Mouse (Mus musculus): ENCODE results near the gene Ykt6. TPM values are rescaled to one million over a fixed set of nuclear protein-coding genes. Genes with fewer than 3 reads are reported as not detected.
"Not testable (repeated sequence)": the region's sequence is repeated elsewhere in the genome, so short reads cannot be mapped to it uniquely, and the experiment has no call there.

The Ykt6 gene
- total RNA-seq (2021), result 10 to 100 TPM; 82.9 to 87.6 TPM

- intact Hi-C loops (cut with DNase I), result loop anchor here (2.0 kb wide), 1 partner anchor 77 kb away; the partner anchor contains the start of gene Pold2
- DNase-seq (ENCODE audit: low spot score in 2 of 2), result peak; percentile 95 to 97
Measured at GRCm38 (mm10) chr11:5955546-5956276, at the start of gene Ykt6. TSS of gene Ykt6 (plus strand) at chr11:5955693.

DNA sequence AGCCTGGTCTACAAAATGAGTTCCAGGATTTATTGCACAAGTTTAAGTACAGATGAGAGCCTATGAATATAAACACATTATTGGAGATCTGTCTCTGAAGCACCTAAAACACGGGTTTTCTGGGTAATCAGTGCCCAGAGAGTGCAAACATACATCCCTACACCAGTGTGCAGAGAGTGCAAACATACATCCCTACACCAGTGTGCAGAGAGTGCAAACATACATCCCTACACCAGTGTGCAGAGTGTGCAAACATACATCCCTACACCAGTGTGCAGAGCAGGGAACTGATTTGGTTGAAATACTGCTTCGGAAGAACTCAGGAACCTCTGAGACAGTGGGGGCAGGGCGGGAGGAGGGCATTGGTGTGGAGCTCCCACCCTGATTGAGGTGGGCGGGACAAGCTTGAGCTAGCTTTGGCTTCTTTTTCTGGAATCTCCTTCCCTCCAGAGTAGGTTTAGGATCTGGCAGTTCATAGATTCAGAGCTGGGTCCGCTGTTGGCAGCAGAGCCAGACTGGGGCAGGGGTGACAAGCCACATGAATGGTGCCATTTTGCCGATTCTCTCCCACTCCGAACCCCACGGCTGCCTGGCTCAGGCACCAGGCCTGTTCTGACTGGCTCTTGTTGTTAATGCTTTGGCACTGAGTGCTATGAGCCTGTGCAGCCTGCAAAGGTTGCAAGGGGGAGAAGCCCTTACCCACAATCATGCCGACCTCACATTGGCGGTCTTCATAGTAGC, 49.5 kb upstream of the Ykt6 start:
- intact Hi-C loops (cut with DNase I), result no loop called here
- peak in 1 of 2 experiments; percentile 42 for DNase-seq (ENCODE audit: low spot score in 2 of 2)

GRCm38 (mm10) chr11:5907096-5907495, 48.4 kb upstream of the Ykt6 start:
- intact Hi-C loops (cut with DNase I), result no loop called here
- DNase-seq (ENCODE audit: low spot score in 2 of 2), result no peak

DNA sequence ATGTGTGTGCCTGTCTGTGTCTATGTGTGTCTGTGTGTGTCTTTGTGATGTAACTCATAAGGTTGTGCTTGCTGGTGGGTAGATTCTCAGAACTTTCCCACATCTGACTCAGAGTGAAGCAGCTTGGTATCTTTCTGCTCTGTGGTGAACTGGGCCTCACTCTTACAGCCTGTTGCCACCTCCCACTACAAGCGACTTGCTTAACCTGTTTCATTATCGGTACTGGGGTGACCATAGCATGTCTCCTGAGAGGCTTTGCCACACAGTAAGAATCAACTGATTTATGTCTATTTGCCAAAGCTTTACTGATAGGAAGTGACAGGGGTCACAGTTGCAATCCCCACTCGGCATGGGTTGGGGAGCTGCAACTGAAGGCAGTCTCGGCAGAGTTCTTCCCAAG, 46.9 kb upstream of the Ykt6 start:
- intact Hi-C loops (cut with DNase I), result no loop called here
- DNase-seq (ENCODE audit: low spot score in 2 of 2), result no peak

- peak; percentile 64 to 78 for DNase-seq (ENCODE audit: low spot score in 2 of 2)
- intact Hi-C loops (cut with DNase I), result no loop called here
Measured at GRCm38 (mm10) chr11:5912635-5913034, 42.9 kb upstream of the Ykt6 start.

GRCm38 (mm10) chr11:5913256-5913655, 42.2 kb upstream of the Ykt6 start:
- intact Hi-C loops (cut with DNase I), result no loop called here
- no peak for DNase-seq (ENCODE audit: low spot score in 2 of 2)

DNA sequence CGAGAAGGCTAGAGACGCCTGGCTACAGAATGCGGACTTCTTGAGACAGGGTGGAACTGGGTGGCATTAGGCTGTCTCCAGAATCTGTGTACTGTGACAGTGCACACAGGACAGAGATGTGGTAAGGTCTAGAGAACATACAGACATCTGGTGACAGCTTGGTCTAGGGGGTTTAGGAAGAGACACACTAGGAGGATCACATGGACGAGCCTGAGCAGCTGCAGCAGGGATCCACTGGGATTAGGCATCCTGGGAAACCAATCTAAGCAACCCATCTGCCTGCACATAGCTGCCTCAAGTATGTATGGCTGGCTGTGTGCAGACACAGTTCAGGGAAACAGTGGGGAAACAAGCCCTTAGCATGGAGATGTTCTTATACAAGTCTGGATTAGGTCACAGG, 41.6 kb upstream of the Ykt6 start:
- no peak for DNase-seq (ENCODE audit: low spot score in 2 of 2)
- intact Hi-C loops (cut with DNase I), result no loop called here

DNA sequence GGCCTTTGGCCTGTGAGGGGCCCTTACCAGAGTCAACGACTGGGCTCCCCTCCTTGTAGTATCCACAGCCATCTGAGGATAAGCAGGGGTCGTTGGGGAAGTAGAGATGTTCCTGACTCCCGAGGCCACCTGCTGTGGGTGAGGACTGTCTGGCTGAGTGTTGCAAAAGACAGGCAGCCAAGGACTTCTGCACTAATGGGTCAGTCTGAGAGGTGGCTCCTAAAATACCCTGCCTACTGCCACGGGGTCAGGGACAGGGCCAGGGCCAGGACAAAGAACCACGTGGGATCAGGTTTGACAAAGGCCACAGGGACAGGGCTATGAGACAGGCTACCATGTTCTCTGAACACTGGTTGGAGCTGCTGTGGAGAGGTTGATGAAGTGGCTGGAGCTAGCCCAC, 40.6 kb upstream of the Ykt6 start:
- no peak for DNase-seq (ENCODE audit: low spot score in 2 of 2)
- intact Hi-C loops (cut with DNase I), result no loop called here

DNA sequence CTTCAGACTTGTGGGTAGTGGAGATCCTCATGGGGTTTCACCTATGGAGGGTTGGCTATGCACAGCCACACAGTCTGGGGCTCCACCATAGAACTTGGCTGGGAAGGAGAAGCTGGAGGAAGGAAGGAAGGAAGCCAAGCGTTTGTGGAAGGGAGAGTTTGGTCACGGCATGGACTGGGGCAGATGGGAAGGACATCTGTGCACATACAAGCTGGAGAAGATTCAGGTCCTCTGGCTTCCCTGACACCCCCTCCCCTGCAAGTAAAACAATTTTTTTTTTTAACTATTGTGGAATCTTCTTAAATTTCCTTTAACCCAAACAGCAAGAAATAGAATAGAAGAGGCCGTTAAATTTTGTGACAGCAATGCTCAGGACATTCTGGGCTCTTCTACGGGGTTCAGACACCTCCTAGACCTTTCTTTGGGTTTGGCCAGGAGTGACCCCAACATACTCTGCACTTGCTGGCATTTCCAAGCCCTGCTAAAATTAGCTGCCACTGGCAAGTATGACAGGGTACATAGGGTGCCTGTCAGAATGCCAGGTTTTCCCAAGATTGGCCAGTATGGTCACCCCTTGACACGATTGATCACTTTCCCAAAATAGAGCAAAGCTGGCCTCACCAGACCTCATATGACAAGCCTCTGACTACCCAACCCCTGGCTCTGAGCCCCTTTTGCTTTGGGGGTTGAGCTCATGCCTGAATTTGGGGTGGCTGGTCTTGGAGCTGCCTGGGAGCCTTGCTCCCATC, 39.9 kb upstream of the Ykt6 start:
- DNase-seq (ENCODE audit: low spot score in 2 of 2), result peak in 1 of 2 experiments; percentile 79
- intact Hi-C loops (cut with DNase I), result no loop called here

DNA sequence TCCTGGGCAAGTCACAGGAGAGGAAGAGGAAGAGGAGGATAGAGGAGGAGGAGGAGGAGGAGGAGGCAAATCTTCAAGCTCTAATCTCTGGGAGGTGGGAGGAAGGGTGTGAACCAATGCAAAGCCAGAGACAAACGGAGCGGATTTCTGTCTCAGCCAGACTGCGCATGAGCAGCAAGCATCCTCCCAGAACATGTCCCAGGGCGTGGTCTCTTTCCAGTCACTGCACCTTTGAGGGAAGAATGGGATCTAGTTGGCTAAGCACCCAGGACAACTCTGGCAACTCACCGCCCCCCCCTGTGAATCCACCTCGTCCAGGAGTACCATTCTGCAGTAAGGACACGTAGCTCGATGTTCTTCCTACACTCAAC, 39.3 kb upstream of the Ykt6 start:
- DNase-seq (ENCODE audit: low spot score in 2 of 2), result peak in 1 of 2 experiments; percentile 53

DNA sequence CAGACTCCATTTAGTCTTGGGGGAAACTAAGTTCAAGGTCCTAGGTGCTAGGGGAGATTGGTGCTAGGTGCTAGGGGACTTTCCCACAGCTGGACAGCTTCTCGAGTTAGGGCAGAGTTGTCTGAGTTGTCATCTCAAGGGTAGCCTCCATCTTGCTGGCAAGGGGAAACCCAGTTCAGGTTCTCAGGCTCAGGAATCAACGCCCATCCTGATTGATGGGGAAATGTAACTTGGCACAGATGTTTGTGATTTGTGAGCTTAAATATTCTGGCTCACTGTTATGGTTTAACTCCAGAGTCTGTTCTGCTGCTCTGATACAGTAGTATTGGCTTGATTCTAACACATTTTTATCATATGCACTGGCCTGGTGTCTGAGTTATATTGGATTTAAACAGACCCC, 37.4 kb upstream of the Ykt6 start:
- intact Hi-C loops (cut with DNase I), result no loop called here

More for the DNA sequence above, 39.3 kb upstream of the Ykt6 start:
- intact Hi-C loops (cut with DNase I), result no loop called here

GRCm38 (mm10) chr11:5919606-5920005, 35.9 kb upstream of the Ykt6 start:
- no peak for DNase-seq (ENCODE audit: low spot score in 2 of 2)
- intact Hi-C loops (cut with DNase I), result no loop called here

More for the DNA sequence above, 37.4 kb upstream of the Ykt6 start:
- DNase-seq (ENCODE audit: low spot score in 2 of 2), result no peak

GRCm38 (mm10) chr11:5920323-5920960, 35.1 kb upstream of the Ykt6 start:
- DNase-seq (ENCODE audit: low spot score in 2 of 2), result no peak
- intact Hi-C loops (cut with DNase I), result no loop called here

DNA sequence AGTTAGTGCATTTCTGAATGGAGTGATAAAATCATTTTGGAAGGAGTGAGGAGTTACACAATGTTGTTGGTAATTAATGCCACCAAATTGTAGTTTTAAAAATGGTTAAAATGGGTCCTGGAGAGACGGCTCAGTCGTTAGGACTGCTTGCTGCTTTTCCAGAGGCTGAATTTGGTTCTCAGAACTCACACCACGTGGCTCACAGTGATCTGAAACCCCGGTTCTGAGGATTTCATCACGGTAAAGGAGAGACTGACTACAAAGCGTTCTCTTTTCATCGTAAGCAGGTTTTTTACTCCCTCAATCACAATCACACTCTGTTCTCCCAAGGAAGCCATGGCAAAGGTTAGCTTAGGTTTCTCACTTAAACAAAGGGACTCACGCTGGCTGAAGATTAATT, 30.8 kb upstream of the Ykt6 start:
- intact Hi-C loops (cut with DNase I), result no loop called here
- no peak for DNase-seq (ENCODE audit: low spot score in 2 of 2)

GRCm38 (mm10) chr11:5926696-5927220, 28.7 kb upstream of the Ykt6 start:
- DNase-seq (ENCODE audit: low spot score in 2 of 2), result no peak
- intact Hi-C loops (cut with DNase I), result no loop called here

DNA sequence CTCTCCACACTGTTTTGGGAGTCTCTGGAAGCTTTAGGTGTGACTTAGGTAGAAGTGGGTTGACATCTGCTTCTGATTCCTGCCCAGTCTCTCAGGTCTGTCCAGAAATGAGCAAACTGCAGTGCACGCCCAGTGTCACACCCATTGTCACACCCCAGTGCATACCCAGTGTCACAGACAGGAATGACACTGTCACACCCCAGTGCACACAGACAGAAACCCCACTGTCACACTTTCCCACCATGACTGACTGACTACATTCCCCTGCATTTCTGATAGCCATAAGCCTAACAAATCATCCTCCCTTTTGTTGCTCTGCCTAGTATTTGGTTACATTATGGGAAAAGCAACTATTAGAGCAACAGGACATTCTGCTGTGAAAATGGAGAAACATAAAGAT, 24.9 kb upstream of the Ykt6 start:
- DNase-seq (ENCODE audit: low spot score in 2 of 2), result no peak
- intact Hi-C loops (cut with DNase I), result no loop called here

- DNase-seq (ENCODE audit: low spot score in 2 of 2); intact Hi-C loops (cut with DNase I): not testable (repeated sequence)
Measured at GRCm38 (mm10) chr11:5931947-5932346, 23.5 kb upstream of the Ykt6 start.

DNA sequence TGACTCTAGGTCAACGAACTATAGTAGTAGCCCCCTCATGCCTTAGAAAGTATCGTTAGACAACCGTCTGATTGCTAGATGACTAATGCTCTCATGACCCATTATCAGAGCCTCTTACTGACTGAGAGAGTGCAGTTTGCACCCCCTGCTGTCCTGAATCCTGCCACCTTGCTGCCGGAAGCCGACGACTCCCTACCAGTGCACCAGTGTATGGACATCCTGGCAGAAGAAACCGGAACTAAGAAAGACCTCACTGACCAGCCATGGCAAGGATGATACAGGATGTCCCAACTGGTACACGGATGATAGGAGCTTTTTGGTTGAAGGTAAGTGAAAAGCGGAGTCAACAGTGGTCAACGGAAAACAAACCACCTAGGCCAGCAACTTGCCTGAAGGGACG, 21.0 kb upstream of the Ykt6 start:
- intact Hi-C loops (cut with DNase I); DNase-seq (ENCODE audit: low spot score in 2 of 2): not testable (repeated sequence)

GRCm38 (mm10) chr11:5942966-5943365, 12.5 kb upstream of the Ykt6 start:
- intact Hi-C loops (cut with DNase I), result no loop called here

DNA sequence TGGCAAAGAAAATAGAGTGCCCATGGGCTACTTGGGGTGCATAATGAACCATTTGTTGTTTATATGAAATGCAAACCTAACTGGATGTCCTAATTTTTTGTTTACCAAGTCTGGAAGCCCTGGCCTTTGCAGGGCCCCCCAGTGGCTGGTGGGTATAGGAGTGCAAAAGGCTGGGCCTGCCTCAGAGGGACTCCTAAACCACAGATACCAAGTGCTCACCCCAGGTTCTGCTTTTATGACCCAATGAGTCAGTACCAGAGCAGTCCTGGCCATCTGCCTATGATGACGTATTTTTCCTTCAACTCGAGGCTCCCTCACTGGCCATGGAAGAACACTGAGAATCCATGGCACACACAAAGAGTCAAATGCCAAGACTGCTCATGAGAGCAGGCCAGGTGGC, 10.4 kb upstream of the Ykt6 start:
- intact Hi-C loops (cut with DNase I), result no loop called here
- no peak for DNase-seq (ENCODE audit: low spot score in 2 of 2)

More at GRCm38 (mm10) chr11:5942966-5943365, 12.5 kb upstream of the Ykt6 start:
- DNase-seq (ENCODE audit: low spot score in 2 of 2), result no peak
